Mouse (Mus musculus) right cerebral cortex, postnatal 14 days (tissue): ENCODE measurements at regions not wholly inside any gene's neighbourhood (a gene's known extent, or its start where the extent isn't known, plus 50 kb on each side); places are given as distances from the start of the nearest gene placed in this dataset.

Source experiments
- DNase-seq: peaks from one replicate; pipeline ENCODE4 v3.0.0; 2022

DNA sequence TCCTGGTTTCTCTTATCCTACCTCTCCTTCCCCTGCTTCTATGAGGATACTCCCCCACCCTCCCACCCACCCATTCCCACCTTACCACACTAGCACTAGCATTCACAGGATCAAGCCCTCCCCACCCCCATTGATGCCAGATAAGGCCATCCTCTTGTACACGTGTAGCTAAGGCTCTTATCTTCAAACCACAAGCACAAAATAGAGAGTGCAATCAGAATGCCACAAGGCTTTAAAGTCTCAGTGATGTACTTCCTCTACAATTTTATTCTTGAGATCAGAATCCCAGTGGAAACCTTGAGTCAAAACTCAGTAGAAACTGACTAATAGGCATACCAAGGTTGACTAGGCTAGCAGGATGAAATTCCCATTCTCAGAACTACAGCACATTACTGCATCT, 348.4 kb downstream of the Speer2 start:
- no peak for DNase-seq

GRCm38 (mm10) chr16:69477317-69477716, 386.2 kb downstream of the Speer2 start:
- DNase-seq, result no peak

DNA sequence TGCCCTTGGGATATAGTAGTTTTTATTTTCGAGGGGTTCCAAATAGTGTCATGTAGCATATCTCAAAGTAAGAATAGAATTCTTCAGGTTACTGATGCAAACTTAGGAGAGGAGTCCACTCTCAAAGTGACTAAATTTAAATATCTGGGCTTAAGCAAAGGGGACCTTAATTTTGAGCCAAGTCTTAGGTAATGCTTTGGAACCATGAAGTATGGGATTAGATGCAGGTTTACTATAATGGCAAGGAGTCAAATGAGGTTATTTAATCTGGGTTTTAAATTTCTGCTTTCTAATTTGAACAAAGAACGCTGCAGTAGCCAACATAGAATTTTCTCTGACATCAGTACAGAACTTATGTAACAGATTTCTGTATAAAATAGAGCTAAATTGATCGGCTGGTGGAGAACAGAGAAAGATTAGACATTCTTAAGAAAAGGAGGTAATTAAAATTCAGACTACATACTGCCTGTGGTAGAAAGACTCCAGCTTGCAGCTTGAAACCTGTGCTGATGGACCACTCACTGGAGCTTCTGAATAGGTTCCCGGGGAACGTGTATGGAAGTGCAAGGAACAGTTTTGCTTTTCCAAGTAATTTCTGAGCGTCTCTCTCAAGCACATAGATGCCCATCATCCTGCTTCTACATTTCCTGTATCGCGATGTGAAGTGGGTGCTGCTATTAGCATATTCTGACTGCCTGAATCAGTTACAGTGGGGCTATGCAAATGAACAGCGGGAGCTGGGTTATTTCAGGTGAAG, 394.3 kb downstream of the Speer2 start:
- peak; percentile 9 for DNase-seq

GRCm38 (mm10) chr16:69459171-69459570, 404.4 kb downstream of the Speer2 start:
- no peak for DNase-seq

DNA sequence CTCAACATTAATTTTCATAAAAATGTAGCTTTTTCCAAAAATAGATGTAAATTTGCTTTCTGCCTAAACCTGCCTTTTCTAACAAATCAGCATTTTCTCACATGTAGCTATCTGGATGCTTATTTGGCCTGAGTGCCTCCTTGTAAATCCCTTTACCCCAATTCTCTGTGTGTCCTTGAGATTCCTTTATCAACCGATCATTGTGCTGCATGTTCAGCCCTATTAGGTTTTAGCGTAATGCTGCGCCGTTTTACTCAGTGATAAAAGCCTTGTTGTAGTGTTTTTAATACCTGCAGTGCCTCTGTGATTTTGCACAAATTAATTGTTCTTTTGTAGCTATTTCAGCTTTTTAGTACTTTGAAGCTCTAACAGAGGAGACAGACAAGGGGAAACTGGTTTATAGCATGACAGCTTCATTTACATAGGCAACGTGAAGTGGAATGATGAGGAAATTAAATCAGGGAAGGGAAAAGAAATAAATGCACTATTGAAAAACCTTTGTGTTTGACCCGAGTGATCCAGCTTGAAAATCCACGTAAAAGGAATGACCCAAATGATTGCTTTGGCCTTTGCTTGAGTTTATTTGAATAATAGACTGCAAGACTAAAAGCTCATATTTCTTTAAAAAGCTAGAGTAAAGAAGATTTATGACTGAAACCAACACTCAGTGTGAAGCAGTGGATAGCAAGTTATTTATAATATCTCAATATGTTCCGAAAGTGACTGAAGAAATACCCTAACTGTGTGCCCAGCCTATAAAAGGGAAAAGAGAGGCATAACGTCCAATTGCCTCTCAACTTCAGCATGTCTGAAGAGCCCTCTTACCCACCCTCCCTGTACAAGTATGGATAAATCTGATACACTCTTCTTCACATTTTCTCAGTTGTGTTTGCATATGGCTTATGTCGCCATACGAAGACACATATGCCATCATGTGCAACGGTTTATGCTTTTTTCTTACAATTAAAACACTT, 438.6 kb downstream of the Speer2 start:
- no peak for DNase-seq
